Mouse (Mus musculus): ENCODE data around the gene D130043K22Rik. TPM values are rescaled to one million over a fixed set of nuclear protein-coding genes. Genes with fewer than 3 reads are reported as not detected.

D130043K22Rik gene
- polyA plus RNA-seq, 1 experiment from 2014 or later, result 0.11 TPM

DNA sequence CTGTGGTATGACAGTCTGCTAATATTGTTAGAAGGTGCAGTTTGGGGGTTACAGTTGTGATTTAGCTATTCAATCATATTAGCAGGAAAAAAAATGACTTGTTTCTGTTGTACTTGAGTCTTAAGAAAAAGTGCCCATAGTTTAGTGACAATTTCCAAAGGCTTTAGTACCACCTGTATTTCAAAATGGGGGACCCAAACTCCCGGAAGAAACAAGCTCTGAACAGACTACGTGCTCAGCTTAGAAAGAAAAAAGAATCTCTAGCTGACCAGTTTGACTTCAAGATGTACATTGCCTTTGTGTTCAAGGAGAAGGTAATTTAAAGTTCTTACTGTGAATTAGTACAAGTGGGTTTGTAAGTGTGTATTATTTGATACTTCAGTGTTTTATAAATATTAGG is 41.7 kb upstream of the D130043K22Rik start:
- WGBS, result 56% methylated on average over 2 of the region's 2 CpGs
- no peak for ATAC-seq (ENCODE audit: insufficient number of reproducible peaks, low FRiP score, low TSS enrichment, low read depth)
- H3K27me3 ChIP-seq (ENCODE audit: control insufficient read depth, insufficient read depth, low read length), result no peaks in the 10 kb centered on the region

GRCm38 (mm10) chr13:24806079-24806478 is 38.9 kb upstream of the D130043K22Rik start:
- no peak overlapping the region for H3K4me3 ChIP-seq (ENCODE audit: low read depth, low read length)
- DNase-seq (ENCODE audit: low spot score) (no peak), ATAC-seq (ENCODE audit: insufficient number of reproducible peaks, low FRiP score, low TSS enrichment, low read depth) (no peak)
- H3K36me3 ChIP-seq (ENCODE audit: control insufficient read depth, insufficient read depth, low read length), result peaks cover 10% of the 10 kb centered on the region; the same call in 1 of the 2 replicates
- no peaks in the 10 kb centered on the region for H3K9me3 ChIP-seq (ENCODE audit: control insufficient read depth, low read length)
- H3K27me3 ChIP-seq (ENCODE audit: control insufficient read depth, insufficient read depth, low read length), result no peaks in the 10 kb centered on the region
- H3K4me1 ChIP-seq (ENCODE audit: control insufficient read depth, insufficient read depth, low read length), result peaks cover 5% of the 10 kb centered on the region; the same call in 1 of the 2 replicates
- no peak overlapping the region for H3K27ac ChIP-seq (replicated peaks; ENCODE audit: low read depth, low read length)
- no peak overlapping the region for H3K4me2 ChIP-seq (ENCODE audit: low read depth, severe bottlenecking)
- no peak overlapping the region for H3K9ac ChIP-seq (ENCODE audit: low read length)

More for the DNA sequence above, 41.7 kb upstream of the D130043K22Rik start:
- H3K27ac ChIP-seq (replicated peaks; ENCODE audit: low read depth, low read length), result no peak overlapping the region
- no peak overlapping the region for H3K9ac ChIP-seq (ENCODE audit: low read length)
- no peak for DNase-seq (ENCODE audit: low spot score)
- peak overlapping the region; percentile 98 for H3K4me3 ChIP-seq (ENCODE audit: low read depth, low read length)
- peak overlapping the region; percentile 91 for H3K4me2 ChIP-seq (ENCODE audit: low read depth, severe bottlenecking)
- H3K4me1 ChIP-seq (ENCODE audit: control insufficient read depth, insufficient read depth, low read length), result peaks cover 5% of the 10 kb centered on the region; the same call in 1 of the 2 replicates
- no peaks in the 10 kb centered on the region for H3K9me3 ChIP-seq (ENCODE audit: control insufficient read depth, low read length)
- H3K36me3 ChIP-seq (ENCODE audit: control insufficient read depth, insufficient read depth, low read length), result peaks cover 5% of the 10 kb centered on the region; the same call in 1 of the 2 replicates

DNA sequence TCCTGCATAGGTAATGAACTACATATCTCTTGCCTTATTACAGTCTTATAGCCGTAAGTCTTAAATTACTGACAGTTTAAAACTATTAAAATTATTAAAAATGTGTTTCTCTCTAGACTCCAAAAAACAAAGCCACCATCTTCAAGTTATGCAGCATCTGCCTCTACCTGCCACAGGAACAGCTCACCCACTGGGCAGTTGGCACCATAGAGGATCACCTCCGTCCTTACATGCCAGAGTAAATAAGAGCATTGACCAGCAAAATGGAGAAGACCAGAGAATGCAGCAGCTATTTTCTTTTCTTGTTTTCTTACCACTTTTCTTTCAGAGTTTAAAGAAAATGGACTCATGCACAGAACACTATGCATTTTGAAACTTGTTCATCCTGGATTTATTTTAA is 32.4 kb upstream of the D130043K22Rik start:
- H3K4me3 ChIP-seq (ENCODE audit: low read depth, low read length), result no peak overlapping the region
- DNase-seq (ENCODE audit: low spot score), result no peak
- H3K9ac ChIP-seq (ENCODE audit: low read length), result no peak overlapping the region
- H3K4me2 ChIP-seq (ENCODE audit: low read depth, severe bottlenecking), result no peak overlapping the region
- ATAC-seq (ENCODE audit: insufficient number of reproducible peaks, low FRiP score, low TSS enrichment, low read depth), result no peak
- no peaks in the 10 kb centered on the region for H3K9me3 ChIP-seq (ENCODE audit: control insufficient read depth, low read length)
- H3K4me1 ChIP-seq (ENCODE audit: control insufficient read depth, insufficient read depth, low read length), result no peaks in the 10 kb centered on the region
- no peaks in the 10 kb centered on the region for H3K27me3 ChIP-seq (ENCODE audit: control insufficient read depth, insufficient read depth, low read length)
- WGBS, result 90% methylated on average over 2 of the region's 2 CpGs
- H3K27ac ChIP-seq (replicated peaks; ENCODE audit: low read depth, low read length), result no peak overlapping the region
- H3K36me3 ChIP-seq (ENCODE audit: control insufficient read depth, insufficient read depth, low read length), result peaks cover 18% of the 10 kb centered on the region

DNA sequence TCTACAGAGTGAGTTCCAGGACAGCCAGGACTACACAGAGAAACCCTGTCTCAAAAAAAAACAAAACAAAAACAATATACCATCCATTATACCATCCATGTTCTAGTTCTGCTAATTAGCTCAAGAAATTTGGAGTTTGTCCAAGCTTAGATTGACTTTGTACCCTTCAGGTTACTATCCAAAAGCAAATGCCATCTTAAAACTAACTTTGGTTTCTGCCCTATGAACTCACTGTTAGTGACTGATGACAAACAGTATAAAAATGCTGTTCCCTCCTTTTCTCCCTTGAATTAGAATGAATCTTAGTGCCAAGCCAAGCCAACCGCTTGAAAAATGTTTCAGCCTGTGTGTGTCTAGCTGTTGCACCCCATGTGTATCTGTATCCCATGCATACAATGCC is 30.3 kb upstream of the D130043K22Rik start:
- 91% methylated on average over 1 of the region's 1 CpGs for whole genome bisulfite sequencing
- no peak for ATAC-seq (ENCODE audit: insufficient number of reproducible peaks, low FRiP score, low TSS enrichment, low read depth)

DNA sequence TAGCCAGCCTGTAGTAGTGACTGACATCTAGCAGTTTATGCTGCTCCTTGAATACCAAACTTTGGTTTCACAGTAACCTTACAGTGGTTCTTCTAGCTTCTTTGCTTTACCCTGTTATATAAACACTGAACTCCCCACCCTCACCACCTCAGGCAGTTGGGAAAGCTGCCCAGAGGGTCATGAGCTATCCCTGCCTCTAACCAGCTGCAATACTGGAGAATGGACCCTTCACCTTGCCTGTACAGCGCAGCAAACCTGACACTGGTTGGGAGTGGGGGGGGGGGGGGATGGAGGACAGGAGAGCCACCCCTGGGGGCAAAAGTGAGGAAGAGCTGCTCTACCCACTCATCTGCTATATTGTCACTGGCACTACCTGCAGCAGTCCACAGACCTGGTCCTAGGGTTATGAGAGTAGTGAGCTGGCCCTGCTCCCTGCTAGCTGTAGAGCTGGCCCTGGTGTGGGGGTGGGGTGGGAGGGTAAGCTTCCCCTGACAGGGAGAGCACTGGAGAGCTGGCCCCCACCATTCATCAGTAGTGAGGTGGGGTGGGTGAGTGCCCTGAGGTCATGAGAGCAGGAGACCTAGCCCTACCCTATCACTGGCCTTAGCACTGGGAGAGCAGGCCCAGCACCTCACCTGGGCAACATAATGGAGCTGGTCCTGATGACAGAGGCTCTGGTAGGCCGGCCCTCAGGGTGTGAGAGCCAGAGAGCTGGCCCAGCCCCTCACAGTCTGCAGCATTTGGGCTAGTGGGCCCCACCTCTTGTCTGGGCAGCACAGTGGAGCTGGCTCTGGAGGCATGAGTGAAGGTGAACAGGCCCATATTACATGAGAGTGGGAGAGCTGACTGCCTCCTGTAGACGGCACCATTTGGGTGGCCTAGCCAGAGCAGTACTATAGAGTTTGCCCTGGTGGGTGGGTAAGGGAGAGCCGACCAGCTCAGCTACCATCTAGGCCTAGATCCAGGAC is 28.5 kb upstream of the D130043K22Rik start:
- Histone ChIP-seq H3K36me3 (ENCODE audit: control insufficient read depth, insufficient read depth, low read length) (peaks cover 12% of the 10 kb centered on the region), H3K27ac (replicated peaks; ENCODE audit: low read depth, low read length) (no peak overlapping the region), H3K9ac (ENCODE audit: low read length) (no peak overlapping the region), H3K27me3 (ENCODE audit: control insufficient read depth, insufficient read depth, low read length) (no peaks in the 10 kb centered on the region), H3K4me1 (ENCODE audit: control insufficient read depth, insufficient read depth, low read length) (no peaks in the 10 kb centered on the region), H3K4me2 (ENCODE audit: low read depth, severe bottlenecking) (no peak overlapping the region), H3K4me3 (ENCODE audit: low read depth, low read length) (no peak overlapping the region), H3K9me3 (ENCODE audit: control insufficient read depth, low read length) (no peaks in the 10 kb centered on the region)
- peak; percentile 80 for ATAC-seq (ENCODE audit: insufficient number of reproducible peaks, low FRiP score, low TSS enrichment, low read depth)
- DNase-seq (ENCODE audit: low spot score), result peak; percentile 36
- WGBS, result 63% methylated on average over 4 of the region's 4 CpGs

More for the DNA sequence above, 30.3 kb upstream of the D130043K22Rik start:
- no peak overlapping the region for H3K4me2 ChIP-seq (ENCODE audit: low read depth, severe bottlenecking)
- DNase-seq (ENCODE audit: low spot score), result no peak
- no peak overlapping the region for H3K27ac ChIP-seq (replicated peaks; ENCODE audit: low read depth, low read length)
- no peaks in the 10 kb centered on the region for H3K27me3 ChIP-seq (ENCODE audit: control insufficient read depth, insufficient read depth, low read length)
- no peak overlapping the region for H3K9ac ChIP-seq (ENCODE audit: low read length)
- H3K36me3 ChIP-seq (ENCODE audit: control insufficient read depth, insufficient read depth, low read length), result peaks cover 16% of the 10 kb centered on the region
- H3K4me1 ChIP-seq (ENCODE audit: control insufficient read depth, insufficient read depth, low read length), result no peaks in the 10 kb centered on the region
- H3K9me3 ChIP-seq (ENCODE audit: control insufficient read depth, low read length), result no peaks in the 10 kb centered on the region
- no peak overlapping the region for H3K4me3 ChIP-seq (ENCODE audit: low read depth, low read length)

DNA sequence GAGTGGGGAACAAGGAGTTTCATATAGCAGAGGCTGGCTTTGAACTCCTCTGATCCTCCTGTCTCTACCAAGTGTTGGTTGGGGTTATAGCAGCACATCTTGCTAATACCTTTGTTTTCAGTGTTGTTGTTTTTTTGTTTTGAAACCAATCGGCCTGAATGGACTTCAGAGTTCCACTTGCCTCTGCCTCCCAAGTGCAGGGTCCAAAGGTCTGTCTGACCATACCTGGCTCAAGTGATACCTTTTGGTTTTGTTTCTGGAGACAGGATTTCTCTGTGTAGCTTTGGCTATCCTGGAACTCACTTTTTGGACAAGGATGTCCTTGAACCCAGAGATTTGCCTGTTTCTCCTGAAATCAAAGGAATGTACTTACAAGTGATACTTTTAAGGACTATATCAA is 25.0 kb upstream of the D130043K22Rik start:
- 83% methylated on average over 1 of the region's 1 CpGs for WGBS
- Histone ChIP-seq H3K27ac (replicated peaks; ENCODE audit: low read depth, low read length) (no peak overlapping the region), H3K36me3 (ENCODE audit: control insufficient read depth, insufficient read depth, low read length) (no peaks in the 10 kb centered on the region), H3K9ac (ENCODE audit: low read length) (no peak overlapping the region), H3K27me3 (ENCODE audit: control insufficient read depth, insufficient read depth, low read length) (no peaks in the 10 kb centered on the region), H3K4me2 (ENCODE audit: low read depth, severe bottlenecking) (no peak overlapping the region), H3K9me3 (ENCODE audit: control insufficient read depth, low read length) (no peaks in the 10 kb centered on the region), H3K4me3 (ENCODE audit: low read depth, low read length) (no peak overlapping the region), H3K4me1 (ENCODE audit: control insufficient read depth, insufficient read depth, low read length) (no peaks in the 10 kb centered on the region)
- no peak for DNase-seq (ENCODE audit: low spot score)
- no peak for ATAC-seq (ENCODE audit: insufficient number of reproducible peaks, low FRiP score, low TSS enrichment, low read depth)

GRCm38 (mm10) chr13:24822663-24823343 is 22.1 kb upstream of the D130043K22Rik start:
- H3K36me3 ChIP-seq (ENCODE audit: control insufficient read depth, insufficient read depth, low read length), result no peaks in the 10 kb centered on the region
- no peak overlapping the region for H3K27ac ChIP-seq (replicated peaks; ENCODE audit: low read depth, low read length)
- WGBS, result 87% methylated on average over 16 of the region's 16 CpGs
- no peak overlapping the region for H3K9ac ChIP-seq (ENCODE audit: low read length)
- H3K9me3 ChIP-seq (ENCODE audit: control insufficient read depth, low read length), result no peaks in the 10 kb centered on the region
- ATAC-seq (ENCODE audit: insufficient number of reproducible peaks, low FRiP score, low TSS enrichment, low read depth), result no peak
- H3K4me3 ChIP-seq (ENCODE audit: low read depth, low read length), result no peak overlapping the region
- no peaks in the 10 kb centered on the region for H3K27me3 ChIP-seq (ENCODE audit: control insufficient read depth, insufficient read depth, low read length)
- no peak overlapping the region for H3K4me2 ChIP-seq (ENCODE audit: low read depth, severe bottlenecking)
- DNase-seq (ENCODE audit: low spot score), result no peak
- no peaks in the 10 kb centered on the region for H3K4me1 ChIP-seq (ENCODE audit: control insufficient read depth, insufficient read depth, low read length)

- H3K27ac ChIP-seq (replicated peaks; ENCODE audit: low read depth, low read length), result no peak overlapping the region
- WGBS, result 90% methylated on average over 4 of the region's 4 CpGs
- ATAC-seq (ENCODE audit: insufficient number of reproducible peaks, low FRiP score, low TSS enrichment, low read depth) (no peak), DNase-seq (ENCODE audit: low spot score) (no peak)
- no peaks in the 10 kb centered on the region for H3K4me1 ChIP-seq (ENCODE audit: control insufficient read depth, insufficient read depth, low read length)
- no peaks in the 10 kb centered on the region for H3K27me3 ChIP-seq (ENCODE audit: control insufficient read depth, insufficient read depth, low read length)
- H3K9ac ChIP-seq (ENCODE audit: low read length), result no peak overlapping the region
- no peaks in the 10 kb centered on the region for H3K9me3 ChIP-seq (ENCODE audit: control insufficient read depth, low read length)
- no peak overlapping the region for H3K4me3 ChIP-seq (ENCODE audit: low read depth, low read length)
- H3K36me3 ChIP-seq (ENCODE audit: control insufficient read depth, insufficient read depth, low read length), result no peaks in the 10 kb centered on the region
- no peak overlapping the region for H3K4me2 ChIP-seq (ENCODE audit: low read depth, severe bottlenecking)
These were observed 20.3 kb upstream of the D130043K22Rik start for GRCm38 (mm10) chr13:24824647-24825046.
